8 mouse cellular contexts compared by ENCODE assay signal in the genomic region with DNA sequence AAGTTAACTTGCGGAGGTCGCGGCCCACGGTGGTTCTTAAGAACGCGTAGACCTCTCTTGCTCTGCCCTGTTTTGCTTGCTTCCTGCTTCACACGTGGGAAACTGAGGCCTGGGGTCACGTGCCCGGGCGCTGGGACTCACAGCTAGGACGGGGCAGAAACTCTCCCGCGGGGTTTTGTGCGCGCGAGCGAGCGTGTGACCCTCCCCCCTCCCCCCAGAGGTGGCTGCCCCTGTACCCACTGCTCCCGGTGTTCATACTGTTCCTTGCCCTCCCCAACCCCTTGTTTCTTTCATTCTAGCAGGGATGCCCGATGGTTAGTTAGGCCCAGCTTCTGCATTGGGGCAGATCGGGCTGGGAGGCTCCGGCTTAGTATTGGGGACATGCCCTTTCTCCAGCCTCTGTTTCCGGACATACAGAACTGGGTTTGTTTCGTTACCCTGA. TPM values are rescaled to one million over a fixed set of nuclear protein-coding genes. Genes with fewer than 3 reads are reported as not detected.
DNase-seq lines count a peak whose midpoint lies in the region; ATAC-seq and TF ChIP-seq lines count a peak whose summit lies in the region.

No protein-coding gene starts in this region.

- no peak; the same call in 1 of the 2 replicates for ATAC-seq in hindbrain, postnatal 0 days
- peak; percentile 22; the same call in 1 of the 2 replicates for ATAC-seq in midbrain, embryonic 16.5 days

- H3K9ac ChIP-seq in hindbrain, postnatal 0 days (replicated peaks; ENCODE audit: low read length), result peak overlapping the region; percentile 79
- peak overlapping the region; percentile 75 for H3K9ac ChIP-seq in midbrain, embryonic 16.5 days (ENCODE audit: low read depth, low read length)

- H3K27ac ChIP-seq in layer of hippocampus, adult 2 months, result peak overlapping the region; percentile 96
- peak overlapping the region; percentile 78; the same call in 1 of the 2 replicates for H3K27ac ChIP-seq in hindbrain, postnatal 0 days
- peak overlapping the region; percentile 20; the same call in 1 of the 2 replicates for H3K27ac ChIP-seq in midbrain, embryonic 16.5 days (ENCODE audit: low read length)

- no peaks in the 10 kb centered on the region for H3K9me3 ChIP-seq in hindbrain, postnatal 0 days (ENCODE audit: low read length)
- H3K9me3 ChIP-seq in midbrain, embryonic 16.5 days (replicated peaks; ENCODE audit: control insufficient read depth, low read length, poor library complexity, severe bottlenecking), result no peaks in the 10 kb centered on the region

- WGBS in hindbrain, postnatal 0 days, result 0% methylated on average over 22 of the region's 24 CpGs
- WGBS in midbrain, embryonic 16.5 days, result under 1% methylated on average over 19 of the region's 24 CpGs

- intact Hi-C loops in left cerebral cortex, postnatal 14 days (cut with DNase I), result loop anchor here (5.0 kb wide), 2 partner anchors 35 to 50 kb away; partner anchors contain the start of gene Tfip11

- H3K4me3 ChIP-seq in layer of hippocampus, adult 2 months, result peak overlapping the region; percentile 88
- H3K4me3 ChIP-seq in hindbrain, postnatal 0 days (ENCODE audit: low read length), result peak overlapping the region; percentile 74
- peak overlapping the region; percentile 63 for H3K4me3 ChIP-seq in midbrain, embryonic 16.5 days (ENCODE audit: low read depth, low read length)

- no peak; the same call in 1 of the 2 replicates for TF ChIP-seq CTCF in layer of hippocampus, adult 2 months (conservative IDR thresholded peaks at IDR 0.05)
- no peak for TF ChIP-seq CTCF in hindbrain, postnatal 0 days (IDR thresholded peaks at IDR 0.05; ENCODE audit: low read depth)

- peak overlapping the region; percentile 96 for H3K4me2 ChIP-seq in hindbrain, postnatal 0 days (ENCODE audit: low read depth, low read length)
- H3K4me2 ChIP-seq in midbrain, embryonic 16.5 days (ENCODE audit: low read length), result peak overlapping the region; percentile 95

- DNase-seq in layer of hippocampus, adult 2 months (ENCODE audit: low spot score in 2 of 2), result no peak
- no peak for DNase-seq in layer of hippocampus, postnatal 36 days
- DNase-seq in c-Kit-positive CD71-positive TER-119-positive erythroid progenitor cells, embryonic 14.5 days (ENCODE audit: low spot score), result peak; percentile 34
- DNase-seq in hindbrain, postnatal 0 days (ENCODE audit: low spot score), result no peak
- DNase-seq in MN1 (ENCODE audit: low spot score), result no peak
- DNase-seq in left cerebral cortex, postnatal 14 days (ENCODE audit: low spot score in 2 of 2), result no peak
- DNase-seq in kidney, adult 11 months, result no peak

- H3K4me1 ChIP-seq in hindbrain, postnatal 0 days (ENCODE audit: insufficient read depth, low read length), result no peaks in the 10 kb centered on the region; the same call in none of the 2 replicates
- H3K4me1 ChIP-seq in midbrain, embryonic 16.5 days (ENCODE audit: control insufficient read depth, insufficient read depth, low read length), result peaks cover 17% of the 10 kb centered on the region

- H3K27me3 ChIP-seq in hindbrain, postnatal 0 days (ENCODE audit: insufficient read depth, low read length), result no peaks in the 10 kb centered on the region
- H3K27me3 ChIP-seq in midbrain, embryonic 16.5 days (ENCODE audit: control insufficient read depth, insufficient read depth, low read depth, low read length), result no peaks in the 10 kb centered on the region

- H3K36me3 ChIP-seq in hindbrain, postnatal 0 days (ENCODE audit: insufficient read depth, low read length), result no peaks in the 10 kb centered on the region
- H3K36me3 ChIP-seq in midbrain, embryonic 16.5 days (ENCODE audit: control insufficient read depth, insufficient read depth, low read length), result no peaks in the 10 kb centered on the region

RNA-seq across cellular contexts. Expression of gene Tpst2, which starts 0.4 kb away (rescaled TPM):
- 10 to 100 TPM; 45.3 to 45.4 TPM for total RNA-seq in layer of hippocampus, adult 2 months (2021)
- total RNA-seq in layer of hippocampus, postnatal 36 days (2021), result 10 to 100 TPM; 37.1 to 43.4 TPM
- 46.9 and 57.0 TPM in 2 replicates for total RNA-seq in hindbrain, postnatal 0 days (2014; rRNA removed)
- 34.4 and 37.0 TPM in 2 replicates for polyA plus RNA-seq in hindbrain, postnatal 0 days (2015; fragmentation: Nextera tagmentation; extraction: Ambion mirVana)
- polyA plus RNA-seq in midbrain, embryonic 16.5 days (2015; fragmentation: Nextera tagmentation; extraction: Ambion mirVana), result 26.2 and 34.5 TPM in 2 replicates
- total RNA-seq in left cerebral cortex, postnatal 14 days (2021), result 10 to 100 TPM; 41.3 to 42.9 TPM

RNA-seq across cellular contexts. Expression of gene Crybb1, which starts 21.3 kb away (rescaled TPM):
- total RNA-seq in layer of hippocampus, adult 2 months (2021), result 1 to 10 TPM; 6.4 to 7.8 TPM
- total RNA-seq in layer of hippocampus, postnatal 36 days (2021), result 1 to 10 TPM; 4.9 to 6.6 TPM
- 8.0 and 11.7 TPM in 2 replicates for total RNA-seq in hindbrain, postnatal 0 days (2014; rRNA removed)
- polyA plus RNA-seq in hindbrain, postnatal 0 days (2015; fragmentation: Nextera tagmentation; extraction: Ambion mirVana), result 14.2 and 14.6 TPM in 2 replicates
- 5.1 and 5.8 TPM in 2 replicates for polyA plus RNA-seq in midbrain, embryonic 16.5 days (2015; fragmentation: Nextera tagmentation; extraction: Ambion mirVana)
- total RNA-seq in left cerebral cortex, postnatal 14 days (2021), result 10 to 100 TPM; 12.9 to 14.5 TPM

RNA-seq across cellular contexts. Expression of gene Cryba4, which starts 24.6 kb away (rescaled TPM):
- total RNA-seq in layer of hippocampus, adult 2 months (2021), result 1 to 10 TPM; 1.0 to 1.5 TPM
- total RNA-seq in layer of hippocampus, postnatal 36 days (2021), result under 1 TPM in 1 of 2 experiments, not detected in 1; 0.97 TPM
- 0.26 and 1.8 TPM in 2 replicates for total RNA-seq in hindbrain, postnatal 0 days (2014; rRNA removed)
- polyA plus RNA-seq in hindbrain, postnatal 0 days (2015; fragmentation: Nextera tagmentation; extraction: Ambion mirVana), result 1.6 and 2.4 TPM in 2 replicates
- polyA plus RNA-seq in midbrain, embryonic 16.5 days (2015; fragmentation: Nextera tagmentation; extraction: Ambion mirVana), result 1.0 and 1.6 TPM in 2 replicates
- total RNA-seq in left cerebral cortex, postnatal 14 days (2021), result 1 to 10 TPM; 1.2 to 1.5 TPM

RNA-seq across cellular contexts. Expression of gene Tfip11, which starts 49.2 kb away (rescaled TPM):
- total RNA-seq in layer of hippocampus, adult 2 months (2021), result 10 to 100 TPM; 40.6 to 40.8 TPM
- total RNA-seq in layer of hippocampus, postnatal 36 days (2021), result 10 to 100 TPM; 40.8 to 42.2 TPM
- 16.5 and 20.2 TPM in 2 replicates for total RNA-seq in hindbrain, postnatal 0 days (2014; rRNA removed)
- 24.3 and 24.4 TPM in 2 replicates for polyA plus RNA-seq in hindbrain, postnatal 0 days (2015; fragmentation: Nextera tagmentation; extraction: Ambion mirVana)
- 37.0 and 37.2 TPM in 2 replicates for polyA plus RNA-seq in midbrain, embryonic 16.5 days (2015; fragmentation: Nextera tagmentation; extraction: Ambion mirVana)
- 10 to 100 TPM; 37.1 to 37.9 TPM for total RNA-seq in left cerebral cortex, postnatal 14 days (2021)

Comparison
In these comparisons a context has a peak if more than half of its experiments do, and no peak if none do; other contexts are left out.
1. H3K27ac ChIP-seq: peak in every context shown above with its lines; median percentile 96 in layer of hippocampus, adult 2 months; 78 in hindbrain, postnatal 0 days; 20 in midbrain, embryonic 16.5 days.